ENCODE assay signal across 8 mouse cellular contexts in genomic region chr16:30070771-30071191, GRCm38 (mm10). TPM values are rescaled to one million over a fixed set of nuclear protein-coding genes. Genes with fewer than 3 reads are reported as not detected.
DNase-seq lines count a peak whose midpoint lies in the region; ATAC-seq lines count a peak whose summit lies in the region.

No protein-coding gene starts in this region.

- peaks cover 4% of the 10 kb centered on the region for H3K27me3 ChIP-seq in forebrain, embryonic 16.5 days (replicated peaks; ENCODE audit: control insufficient read depth, insufficient read depth, low read length)
- peaks cover 73% of the 10 kb centered on the region for H3K27me3 ChIP-seq in liver, embryonic 15.5 days
- H3K27me3 ChIP-seq in stomach, embryonic 16.5 days (ENCODE audit: control insufficient read depth, insufficient read depth, low read length): no peaks in the 10 kb centered on the region

- peak overlapping the region; percentile 97 for H3K4me2 ChIP-seq in forebrain, embryonic 16.5 days (ENCODE audit: low read length)
- peak overlapping the region; percentile 75 for H3K4me2 ChIP-seq in liver, embryonic 15.5 days
- H3K4me2 ChIP-seq in stomach, embryonic 16.5 days (ENCODE audit: low read depth, low read length): peak overlapping the region; percentile 79

- H3K4me1 ChIP-seq in forebrain, embryonic 16.5 days (replicated peaks; ENCODE audit: control insufficient read depth, insufficient read depth, low read length): peaks cover 37% of the 10 kb centered on the region
- peaks cover 29% of the 10 kb centered on the region for H3K4me1 ChIP-seq in liver, embryonic 15.5 days (replicated peaks)
- peaks cover 24% of the 10 kb centered on the region for H3K4me1 ChIP-seq in stomach, embryonic 16.5 days (ENCODE audit: control insufficient read depth, insufficient read depth, low read length)

- DNase-seq in embryo, embryonic 10 days (ENCODE audit: low spot score): peak; percentile 68
- DNase-seq in embryo, embryonic 9.5 days (ENCODE audit: extremely low spot score): no peak
- DNase-seq in right cerebral cortex, adult 2 months (ENCODE audit: low spot score in 2 of 2): peak; percentile 40 to 52
- DNase-seq in right cerebral cortex, postnatal 36 days (ENCODE audit: low spot score in 2 of 2): no peak
- no peak for DNase-seq in Muller cell, postnatal 12 days (ENCODE audit: inconsistent ontology term)

- peak overlapping the region; percentile 70 for H3K9ac ChIP-seq in forebrain, embryonic 16.5 days (replicated peaks; ENCODE audit: low read depth, low read length)
- H3K9ac ChIP-seq in liver, embryonic 15.5 days: no peak overlapping the region
- H3K9ac ChIP-seq in stomach, embryonic 16.5 days (ENCODE audit: low read length): peak overlapping the region; percentile 80

- peak overlapping the region; percentile 53 for H3K27ac ChIP-seq in forebrain, embryonic 16.5 days (ENCODE audit: low read length)
- peak overlapping the region; percentile 64 for H3K27ac ChIP-seq in liver, embryonic 15.5 days (replicated peaks)
- H3K27ac ChIP-seq in stomach, embryonic 16.5 days (ENCODE audit: low read length): peak overlapping the region; percentile 98

- ATAC-seq in forebrain, embryonic 16.5 days: no peak
- ATAC-seq in liver, embryonic 15.5 days (ENCODE audit: insufficient read depth): no peak
- ATAC-seq in stomach, embryonic 16.5 days (ENCODE audit: insufficient read depth, low FRiP score): no peak

- no peaks in the 10 kb centered on the region for H3K36me3 ChIP-seq in forebrain, embryonic 16.5 days (ENCODE audit: control insufficient read depth, insufficient read depth)
- no peaks in the 10 kb centered on the region for H3K36me3 ChIP-seq in liver, embryonic 15.5 days (replicated peaks)
- H3K36me3 ChIP-seq in stomach, embryonic 16.5 days (ENCODE audit: control insufficient read depth, insufficient read depth, low read length): no peaks in the 10 kb centered on the region

- peak overlapping the region; percentile 57 for H3K4me3 ChIP-seq in forebrain, embryonic 16.5 days (replicated peaks; ENCODE audit: low read length)
- peak overlapping the region; percentile 53 for H3K4me3 ChIP-seq in liver, embryonic 15.5 days (replicated peaks)
- H3K4me3 ChIP-seq in stomach, embryonic 16.5 days (replicated peaks; ENCODE audit: low read length): peak overlapping the region; percentile 53

- 6% methylated on average over 12 of the region's 12 CpGs for WGBS in forebrain, embryonic 16.5 days
- 14% methylated on average over 12 of the region's 12 CpGs for WGBS in liver, embryonic 15.5 days (ENCODE audit: insufficient replicate concordance)
- WGBS in stomach, embryonic 16.5 days: 5% methylated on average over 12 of the region's 12 CpGs

- H3K9me3 ChIP-seq in forebrain, embryonic 16.5 days (ENCODE audit: control insufficient read depth, low read length): no peaks in the 10 kb centered on the region
- H3K9me3 ChIP-seq in liver, embryonic 15.5 days (replicated peaks): no peaks in the 10 kb centered on the region
- no peaks in the 10 kb centered on the region for H3K9me3 ChIP-seq in stomach, embryonic 16.5 days (replicated peaks; ENCODE audit: control insufficient read depth, low read length)

RNA-seq across cellular contexts. Expression of gene Hes1, which starts 6.6 kb away (rescaled TPM):
- polyA plus RNA-seq in forebrain, embryonic 16.5 days (2015; fragmentation: Nextera tagmentation; extraction: Ambion mirVana): 9.6 and 14.5 TPM in 2 replicates
- polyA plus RNA-seq in liver, embryonic 15.5 days (2015; fragmentation: Nextera tagmentation; extraction: Ambion mirVana): 5.4 and 6.1 TPM in 2 replicates
- 34.4 and 38.5 TPM in 2 replicates for polyA plus RNA-seq in stomach, embryonic 16.5 days (2015; fragmentation: Nextera tagmentation; extraction: Ambion mirVana)

Comparison
In these comparisons a context has a peak if more than half of its experiments do, and no peak if none do; other contexts are left out.
1. DNase-seq: peak in embryo, embryonic 10 days (single experiment) and right cerebral cortex, adult 2 months (2 of 2); none in embryo, embryonic 9.5 days (single experiment), right cerebral cortex, postnatal 36 days (0 of 2) and Muller cell, postnatal 12 days (single experiment).
2. Peak in every context shown above with its lines, with median percentiles within 50 percentile points of each other: H3K27ac ChIP-seq, H3K4me2 ChIP-seq and H3K4me3 ChIP-seq.